Mouse (Mus musculus): ENCODE data around the gene Chst7.

Gene Chst7

GRCm38 (mm10) chrX:20059381-20059971 lies at the start of gene Chst7:
Gene Chst7 (plus strand): TSS chrX:20059560.
- no peak for TF ChIP-seq GATA4 (IDR thresholded peaks at IDR 0.05; ENCODE audit: insufficient replicate concordance, low read length)

- no peak for TF ChIP-seq GATA4 (IDR thresholded peaks at IDR 0.05; ENCODE audit: insufficient replicate concordance, low read length)
Observed at GRCm38 (mm10) chrX:20012211-20012610, 47.1 kb upstream of the Chst7 start.

- no peak for TF ChIP-seq GATA4 (IDR thresholded peaks at IDR 0.05; ENCODE audit: insufficient replicate concordance, low read length)
Observed at GRCm38 (mm10) chrX:20020942-20021341, 38.4 kb upstream of the Chst7 start.

GRCm38 (mm10) chrX:20060096-20060768 lies 872 bp downstream of the Chst7 start:
- no peak for TF ChIP-seq GATA4 (IDR thresholded peaks at IDR 0.05; ENCODE audit: insufficient replicate concordance, low read length)

- no peak for TF ChIP-seq GATA4 (IDR thresholded peaks at IDR 0.05; ENCODE audit: insufficient replicate concordance, low read length)
Observed at GRCm38 (mm10) chrX:20060769-20061315, 1.5 kb downstream of the Chst7 start.

- no peak for TF ChIP-seq GATA4 (IDR thresholded peaks at IDR 0.05; ENCODE audit: insufficient replicate concordance, low read length)
Observed at GRCm38 (mm10) chrX:20061764-20062480, 2.6 kb downstream of the Chst7 start.

- no peak for TF ChIP-seq GATA4 (IDR thresholded peaks at IDR 0.05; ENCODE audit: insufficient replicate concordance, low read length)
Observed at GRCm38 (mm10) chrX:20066636-20067035, 7.3 kb downstream of the Chst7 start.

- TF ChIP-seq GATA4 (IDR thresholded peaks at IDR 0.05; ENCODE audit: insufficient replicate concordance, low read length), result no peak
Observed at GRCm38 (mm10) chrX:20070196-20070595, 10.8 kb downstream of the Chst7 start.

GRCm38 (mm10) chrX:20117717-20118116 lies 58.4 kb downstream of the Chst7 start:
- TF ChIP-seq GATA4 (IDR thresholded peaks at IDR 0.05; ENCODE audit: insufficient replicate concordance, low read length), result no peak

GRCm38 (mm10) chrX:20125481-20125880 lies 66.1 kb downstream of the Chst7 start:
- no peak for TF ChIP-seq GATA4 (IDR thresholded peaks at IDR 0.05; ENCODE audit: insufficient replicate concordance, low read length)

- no peak for TF ChIP-seq GATA4 (IDR thresholded peaks at IDR 0.05; ENCODE audit: insufficient replicate concordance, low read length)
Observed at GRCm38 (mm10) chrX:20128951-20129350, 69.6 kb downstream of the Chst7 start.

- no peak for TF ChIP-seq GATA4 (IDR thresholded peaks at IDR 0.05; ENCODE audit: insufficient replicate concordance, low read length)
Observed at GRCm38 (mm10) chrX:20129466-20129865, 70.1 kb downstream of the Chst7 start.

Data from liver, adult (tissue).